Mouse (Mus musculus): ENCODE measurements around the gene Klf16.

DNA sequence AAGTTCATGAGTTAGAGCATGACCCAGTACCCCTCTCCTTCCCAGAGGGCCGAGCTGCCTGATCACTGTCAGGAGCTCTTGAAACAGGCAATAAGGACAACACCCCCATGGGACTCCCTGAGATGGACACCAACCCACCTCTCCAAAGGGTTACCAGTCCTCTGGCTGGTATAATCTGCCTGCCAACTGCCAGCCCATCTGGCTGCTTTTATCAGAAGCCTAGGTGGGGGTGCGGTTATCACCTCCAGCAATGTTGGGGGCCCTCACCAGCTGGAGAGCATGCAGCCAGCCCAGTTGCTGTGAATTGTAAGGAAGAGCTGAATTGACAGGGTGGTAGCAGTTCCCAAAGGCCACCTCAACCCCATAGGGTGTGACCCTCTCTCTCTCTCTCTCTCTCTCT is 4.6 kb downstream of the Klf16 start:
- TF ChIP-seq CTCF (conservative IDR thresholded peaks at IDR 0.05; ENCODE audit: low read length) (no peak), NANOG (IDR thresholded peaks at IDR 0.05; ENCODE audit: borderline replicate concordance, low read length) (no peak)
